Mouse (Mus musculus): ENCODE data around the gene Rbp2. TPM values are rescaled to one million over a fixed set of nuclear protein-coding genes. Genes with fewer than 3 reads are reported as not detected.

The Rbp2 gene
- polyA plus RNA-seq, 1 experiment = 0.17 TPM

DNA sequence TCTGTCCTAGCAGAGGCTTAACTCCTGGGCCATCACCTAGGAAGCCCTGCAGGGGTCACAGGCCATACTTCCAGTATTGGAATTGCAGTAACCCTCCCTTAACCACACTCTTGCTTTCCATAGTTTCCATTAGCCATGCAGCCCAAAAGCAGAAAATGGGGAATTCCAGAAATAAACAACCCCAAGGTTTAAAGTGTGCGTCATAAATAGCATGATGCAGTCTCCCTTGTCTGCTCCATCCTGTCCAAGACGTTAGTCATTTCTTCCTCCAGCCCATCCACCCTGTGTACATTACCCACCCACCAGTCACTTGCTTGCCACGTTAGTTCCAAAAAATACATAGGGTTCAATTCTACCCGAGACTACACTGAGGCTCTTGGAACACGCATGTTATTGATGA, 13.7 kb downstream of the Rbp2 start:
- Histone ChIP-seq H3ac (ENCODE audit: control insufficient read depth, insufficient read length) (no peak overlapping the region), H3K4me2 (ENCODE audit: low read depth) (no peak overlapping the region), H3K36me3 (ENCODE audit: control insufficient read depth, insufficient read depth) (no peaks in the 10 kb centered on the region), H3K4me3 (no peak overlapping the region), H3K79me2 (ENCODE audit: control insufficient read depth, insufficient read depth) (no peaks in the 10 kb centered on the region), H3K27me3 (ENCODE audit: control insufficient read depth, insufficient read depth, insufficient read length) (no peaks in the 10 kb centered on the region)
- TF ChIP-seq POLR2A (IDR thresholded peaks at IDR 0.05; ENCODE audit: insufficient read length, low read depth) = no peak
- TF ChIP-seq MYOG (IDR thresholded peaks at IDR 0.05; ENCODE audit: control insufficient read depth in 1 of 3, insufficient read depth in 1 of 3, insufficient read length in 2 of 3, low read depth in 2 of 3) = no peak
- TF ChIP-seq POLR2AphosphoS2 (IDR thresholded peaks at IDR 0.05; ENCODE audit: insufficient read length, low read depth) = no peak
- no peak for TF ChIP-seq SRF (IDR thresholded peaks at IDR 0.05; ENCODE audit: control insufficient read depth, insufficient read length, low read depth)
- no peak for TF ChIP-seq MYOD1 (IDR thresholded peaks at IDR 0.05; ENCODE audit: control insufficient read depth in 1 of 3, insufficient read length in 2 of 3, low read depth in 2 of 3)
- no peak for TF ChIP-seq TCF12 (IDR thresholded peaks at IDR 0.05; ENCODE audit: insufficient read depth, poor library complexity, severe bottlenecking)
- TF ChIP-seq E2F4 (IDR thresholded peaks at IDR 0.05; ENCODE audit: insufficient read depth) = no peak
- TF ChIP-seq REST (IDR thresholded peaks at IDR 0.05; ENCODE audit: insufficient read depth, insufficient read length) = no peak
- no peak for TF ChIP-seq MAX (IDR thresholded peaks at IDR 0.05; ENCODE audit: low read depth)

- Histone ChIP-seq H3K36me3 (ENCODE audit: control insufficient read depth, insufficient read depth) (no peaks in the 10 kb centered on the region), H3K4me2 (ENCODE audit: low read depth) (no peak overlapping the region), H3K27me3 (ENCODE audit: control insufficient read depth, insufficient read depth, insufficient read length) (no peaks in the 10 kb centered on the region), H3K4me3 (no peak overlapping the region), H3K79me2 (ENCODE audit: control insufficient read depth, insufficient read depth) (no peaks in the 10 kb centered on the region), H3ac (ENCODE audit: control insufficient read depth, insufficient read length) (no peak overlapping the region)
- no peak for TF ChIP-seq TCF12 (IDR thresholded peaks at IDR 0.05; ENCODE audit: insufficient read depth, poor library complexity, severe bottlenecking)
- no peak for TF ChIP-seq MYOG (IDR thresholded peaks at IDR 0.05; ENCODE audit: control insufficient read depth in 1 of 3, insufficient read depth in 1 of 3, insufficient read length in 2 of 3, low read depth in 2 of 3)
- no peak for TF ChIP-seq MAX (IDR thresholded peaks at IDR 0.05; ENCODE audit: low read depth)
- TF ChIP-seq CEBPB (IDR thresholded peaks at IDR 0.05; ENCODE audit: insufficient read depth, poor library complexity, severe bottlenecking) = no peak
Measured at GRCm38 (mm10) chr9:98507480-98507879, 21.6 kb downstream of the Rbp2 start.

GRCm38 (mm10) chr9:98510363-98511055, 24.6 kb downstream of the Rbp2 start:
- no peak overlapping the region for H3K4me2 ChIP-seq (ENCODE audit: low read depth)
- H3K4me3 ChIP-seq = no peak overlapping the region
- no peaks in the 10 kb centered on the region for H3K27me3 ChIP-seq (ENCODE audit: control insufficient read depth, insufficient read depth, insufficient read length)
- no peaks in the 10 kb centered on the region for H3K36me3 ChIP-seq (ENCODE audit: control insufficient read depth, insufficient read depth)
- H3K79me2 ChIP-seq (ENCODE audit: control insufficient read depth, insufficient read depth) = no peaks in the 10 kb centered on the region
- no peak for TF ChIP-seq TCF3 (IDR thresholded peaks at IDR 0.05; ENCODE audit: insufficient read length, low read depth)
- TF ChIP-seq MYOD1 (IDR thresholded peaks at IDR 0.05; ENCODE audit: control insufficient read depth in 1 of 3, insufficient read length in 2 of 3, low read depth in 2 of 3) = no peak
- no peak for TF ChIP-seq CEBPB (IDR thresholded peaks at IDR 0.05; ENCODE audit: insufficient read depth, poor library complexity, severe bottlenecking)
- no peak for TF ChIP-seq POLR2A (IDR thresholded peaks at IDR 0.05; ENCODE audit: insufficient read length, low read depth)
- no peak overlapping the region for H3ac ChIP-seq (ENCODE audit: control insufficient read depth, insufficient read length)

DNA sequence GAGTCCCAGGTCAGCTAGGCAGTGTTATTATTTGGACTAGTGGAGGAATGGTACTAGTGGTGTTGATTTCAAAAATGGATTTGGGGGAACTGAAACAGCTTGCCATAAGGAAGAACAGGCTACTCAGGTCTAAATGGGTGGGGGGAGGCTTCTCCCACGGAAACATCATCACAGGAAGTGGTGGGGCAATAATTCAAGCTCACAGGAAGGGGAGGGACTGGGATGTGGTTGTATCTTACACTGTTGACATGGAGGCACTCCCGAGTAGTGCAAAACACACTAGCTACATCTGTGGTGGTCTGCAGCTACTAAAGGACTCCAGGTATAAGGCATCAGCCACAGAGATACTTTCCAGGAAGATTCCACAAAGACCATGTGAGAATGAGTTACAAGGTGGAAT, 38.0 kb downstream of the Rbp2 start:
- Histone ChIP-seq H3ac (ENCODE audit: control insufficient read depth, insufficient read length) (no peak overlapping the region), H3K4me3 (no peak overlapping the region), H3K36me3 (ENCODE audit: control insufficient read depth, insufficient read depth) (no peaks in the 10 kb centered on the region), H3K4me2 (ENCODE audit: low read depth) (no peak overlapping the region), H3K27me3 (ENCODE audit: control insufficient read depth, insufficient read depth, insufficient read length) (peaks cover 10% of the 10 kb centered on the region), H3K79me2 (ENCODE audit: control insufficient read depth, insufficient read depth) (no peaks in the 10 kb centered on the region)
- TF ChIP-seq TCF3 (IDR thresholded peaks at IDR 0.05; ENCODE audit: insufficient read length, low read depth) = no peak

- TF ChIP-seq CEBPB (IDR thresholded peaks at IDR 0.05; ENCODE audit: insufficient read depth, poor library complexity, severe bottlenecking) (no peak), E2F4 (IDR thresholded peaks at IDR 0.05; ENCODE audit: insufficient read depth) (no peak), MAX (IDR thresholded peaks at IDR 0.05; ENCODE audit: low read depth) (no peak), TCF12 (IDR thresholded peaks at IDR 0.05; ENCODE audit: insufficient read depth, poor library complexity, severe bottlenecking) (no peak)
Measured at GRCm38 (mm10) chr9:98524786-98525542, 39.0 kb downstream of the Rbp2 start.

GRCm38 (mm10) chr9:98525543-98525924, 39.6 kb downstream of the Rbp2 start:
- Histone ChIP-seq H3K4me2 (ENCODE audit: low read depth) (no peak overlapping the region), H3ac (ENCODE audit: control insufficient read depth, insufficient read length) (no peak overlapping the region)
- TF ChIP-seq SRF (IDR thresholded peaks at IDR 0.05; ENCODE audit: control insufficient read depth, insufficient read length, low read depth) (no peak), TCF12 (IDR thresholded peaks at IDR 0.05; ENCODE audit: insufficient read depth, poor library complexity, severe bottlenecking) (no peak), REST (IDR thresholded peaks at IDR 0.05; ENCODE audit: insufficient read depth, insufficient read length) (no peak), POLR2A (IDR thresholded peaks at IDR 0.05; ENCODE audit: insufficient read length, low read depth) (no peak), MYOG (IDR thresholded peaks at IDR 0.05; ENCODE audit: control insufficient read depth in 1 of 3, insufficient read depth in 1 of 3, insufficient read length in 2 of 3, low read depth in 2 of 3) (no peak), MAX (IDR thresholded peaks at IDR 0.05; ENCODE audit: low read depth) (no peak), POLR2AphosphoS2 (IDR thresholded peaks at IDR 0.05; ENCODE audit: insufficient read length, low read depth) (no peak), MYOD1 (IDR thresholded peaks at IDR 0.05; ENCODE audit: control insufficient read depth in 1 of 3, insufficient read length in 2 of 3, low read depth in 2 of 3) (no peak), TCF3 (IDR thresholded peaks at IDR 0.05; ENCODE audit: insufficient read length, low read depth) (no peak), USF1 (IDR thresholded peaks at IDR 0.05; ENCODE audit: low read depth) (no peak), E2F4 (IDR thresholded peaks at IDR 0.05; ENCODE audit: insufficient read depth) (no peak), CEBPB (IDR thresholded peaks at IDR 0.05; ENCODE audit: insufficient read depth, poor library complexity, severe bottlenecking) (no peak)

More at GRCm38 (mm10) chr9:98524786-98525542, 39.0 kb downstream of the Rbp2 start:
- no peak overlapping the region for H3K4me2 ChIP-seq (ENCODE audit: low read depth)
- H3K79me2 ChIP-seq (ENCODE audit: control insufficient read depth, insufficient read depth) = no peaks in the 10 kb centered on the region
- H3K4me3 ChIP-seq = no peak overlapping the region
- H3ac ChIP-seq (ENCODE audit: control insufficient read depth, insufficient read length) = no peak overlapping the region
- H3K27me3 ChIP-seq (ENCODE audit: control insufficient read depth, insufficient read depth, insufficient read length) = peaks cover 10% of the 10 kb centered on the region
- H3K36me3 ChIP-seq (ENCODE audit: control insufficient read depth, insufficient read depth) = no peaks in the 10 kb centered on the region

More at GRCm38 (mm10) chr9:98525543-98525924, 39.6 kb downstream of the Rbp2 start:
- H3K79me2 ChIP-seq (ENCODE audit: control insufficient read depth, insufficient read depth) = no peaks in the 10 kb centered on the region
- H3K36me3 ChIP-seq (ENCODE audit: control insufficient read depth, insufficient read depth) = no peaks in the 10 kb centered on the region
- H3K27me3 ChIP-seq (ENCODE audit: control insufficient read depth, insufficient read depth, insufficient read length) = peaks cover 10% of the 10 kb centered on the region
- H3K4me3 ChIP-seq = no peak overlapping the region
